Mouse (Mus musculus): ENCODE data around the gene Gba. TPM values are rescaled to one million over a fixed set of nuclear protein-coding genes. Genes with fewer than 3 reads are reported as not detected.

The Gba gene
- polyA plus RNA-seq, 1 experiment from 2014 or later: 62.5 TPM

GRCm38 (mm10) chr3:89246261-89247100 is 43.8 kb downstream of the Gba start, which contains the start of gene Trim46:
Gene Trim46, minus strand, starts transcription at chr3:89246309.
- Histone ChIP-seq H3K4me1 (peaks cover 50% of the 10 kb centered on the region), H3K9ac (peak within 1 kb of the TSS; percentile 70), H3K27me3 (no peaks in the 10 kb centered on the region), H3K4me3 (peak within 1 kb of the TSS; percentile 83), H3K36me3 (peaks cover 25% of the 10 kb centered on the region), H3K9me3 (no peaks in the 10 kb centered on the region), H3K27ac (peak within 1 kb of the TSS; percentile 86), H3K4me2 (peak within 1 kb of the TSS; percentile 82)
- WGBS: under 1% methylated on average over 42 of the region's 42 CpGs
- peak; percentile 79 for ATAC-seq (ENCODE audit: insufficient number of reproducible peaks, low FRiP score, low TSS enrichment, low read depth)

GRCm38 (mm10) chr3:89247466-89247865 is 44.7 kb downstream of the Gba start:
- Histone ChIP-seq H3K4me3 (peak overlapping the region; percentile 83), H3K27me3 (no peaks in the 10 kb centered on the region), H3K36me3 (peaks cover 18% of the 10 kb centered on the region), H3K9me3 (no peaks in the 10 kb centered on the region), H3K9ac (no peak overlapping the region), H3K4me1 (peaks cover 58% of the 10 kb centered on the region), H3K27ac (no peak overlapping the region), H3K4me2 (peak overlapping the region; percentile 82)
- ATAC-seq (ENCODE audit: insufficient number of reproducible peaks, low FRiP score, low TSS enrichment, low read depth): no peak
- WGBS: 83% methylated on average over 4 of the region's 4 CpGs

- no peak for ATAC-seq (ENCODE audit: insufficient number of reproducible peaks, low FRiP score, low TSS enrichment, low read depth)
- Histone ChIP-seq H3K36me3 (peaks cover 18% of the 10 kb centered on the region), H3K4me3 (no peak overlapping the region), H3K9ac (0 out of 2 replicates have a peak overlapping the region, but pooled peaks have one; percentile 14), H3K27ac (peak overlapping the region; percentile 22; the same call in 1 of the 2 replicates), H3K4me2 (no peak overlapping the region), H3K27me3 (no peaks in the 10 kb centered on the region), H3K4me1 (peaks cover 35% of the 10 kb centered on the region), H3K9me3 (no peaks in the 10 kb centered on the region)
- 16% methylated on average over 7 of the region's 7 CpGs for WGBS
Measured at GRCm38 (mm10) chr3:89250435-89251040, 47.8 kb downstream of the Gba start.

- Histone ChIP-seq H3K9ac (no peak overlapping the region), H3K27ac (peak overlapping the region; percentile 11; the same call in 1 of the 2 replicates), H3K4me3 (no peak overlapping the region), H3K4me2 (peak overlapping the region; percentile 25), H3K27me3 (no peaks in the 10 kb centered on the region), H3K9me3 (no peaks in the 10 kb centered on the region), H3K36me3 (peaks cover 18% of the 10 kb centered on the region), H3K4me1 (peaks cover 31% of the 10 kb centered on the region)
- no peak for ATAC-seq (ENCODE audit: insufficient number of reproducible peaks, low FRiP score, low TSS enrichment, low read depth)
- 6% methylated on average over 17 of the region's 17 CpGs for WGBS
Measured at GRCm38 (mm10) chr3:89251365-89251895, 48.7 kb downstream of the Gba start.

- H3K27ac ChIP-seq: no peak overlapping the region
- no peak overlapping the region for H3K4me2 ChIP-seq
- no peaks in the 10 kb centered on the region for H3K27me3 ChIP-seq
Measured at GRCm38 (mm10) chr3:89254994-89255393, 52.3 kb downstream of the Gba start.

GRCm38 (mm10) chr3:89256177-89256576 is 53.4 kb downstream of the Gba start:
- no peak for ATAC-seq (ENCODE audit: insufficient number of reproducible peaks, low FRiP score, low TSS enrichment, low read depth)
- Histone ChIP-seq H3K27ac (no peak overlapping the region), H3K4me2 (no peak overlapping the region), H3K9me3 (no peaks in the 10 kb centered on the region), H3K4me1 (peaks cover 12% of the 10 kb centered on the region), H3K36me3 (no peaks in the 10 kb centered on the region), H3K4me3 (no peak overlapping the region), H3K27me3 (no peaks in the 10 kb centered on the region), H3K9ac (no peak overlapping the region)
- WGBS: 82% methylated on average over 5 of the region's 5 CpGs

More at GRCm38 (mm10) chr3:89254994-89255393, 52.3 kb downstream of the Gba start:
- 83% methylated on average over 5 of the region's 5 CpGs for WGBS
- H3K9me3 ChIP-seq: no peaks in the 10 kb centered on the region
- peaks cover 21% of the 10 kb centered on the region for H3K4me1 ChIP-seq
- H3K4me3 ChIP-seq: no peak overlapping the region
- ATAC-seq (ENCODE audit: insufficient number of reproducible peaks, low FRiP score, low TSS enrichment, low read depth): no peak
- no peaks in the 10 kb centered on the region for H3K36me3 ChIP-seq
- H3K9ac ChIP-seq: no peak overlapping the region

MicroRNAs within 50 kb of the gene (microRNA counts, 519-probe panel; counts per million panel counts)
- not detected for microRNA mmu-miR-92b

Small RNAs within 50 kb of the gene (microRNA-seq; reads per million reads assigned to microRNA genes)
- gene Mir92b: 94.5 reads per million, percentile 50 among the genes with 10 or more reads in this experiment

Other genes starting within 250 kb of the Gba start
- 29.2 and 31.1 TPM in 2 replicates for gene Rusc1, start 109.6 kb upstream of the Gba start, polyA plus RNA-seq (2015; fragmentation: Nextera tagmentation; extraction: Ambion mirVana)
- not detected in 2 replicates for gene Gm43738, start 101.8 kb upstream of the Gba start, polyA plus RNA-seq (2015; fragmentation: Nextera tagmentation; extraction: Ambion mirVana)
- gene Fdps, start 101.0 kb upstream of the Gba start, polyA plus RNA-seq (2015; fragmentation: Nextera tagmentation; extraction: Ambion mirVana): 253 and 265 TPM in 2 replicates
- gene Pklr, start 66.8 kb upstream of the Gba start, polyA plus RNA-seq (2015; fragmentation: Nextera tagmentation; extraction: Ambion mirVana): 0.20 and 0.23 TPM in 2 replicates
- gene Hcn3, start 42.7 kb upstream of the Gba start, polyA plus RNA-seq (2015; fragmentation: Nextera tagmentation; extraction: Ambion mirVana): 1.9 and 2.2 TPM in 2 replicates
- gene Clk2, start 38.1 kb upstream of the Gba start, polyA plus RNA-seq (2015; fragmentation: Nextera tagmentation; extraction: Ambion mirVana): 23.9 and 25.0 TPM in 2 replicates
- 101 and 115 TPM in 2 replicates for gene Scamp3, start 25.5 kb upstream of the Gba start, polyA plus RNA-seq (2015; fragmentation: Nextera tagmentation; extraction: Ambion mirVana)
- 31.4 and 34.0 TPM in 2 replicates for gene Fam189b, start 19.8 kb upstream of the Gba start, polyA plus RNA-seq (2015; fragmentation: Nextera tagmentation; extraction: Ambion mirVana)
- gene Thbs3, start 12.3 kb downstream of the Gba start, polyA plus RNA-seq (2015; fragmentation: Nextera tagmentation; extraction: Ambion mirVana): 94.0 and 116 TPM in 2 replicates
- gene Mtx1, start 24.2 kb downstream of the Gba start, polyA plus RNA-seq (2015; fragmentation: Nextera tagmentation; extraction: Ambion mirVana): 156 and 180 TPM in 2 replicates
- 0.64 and 0.68 TPM in 2 replicates for gene Muc1, start 26.1 kb downstream of the Gba start, polyA plus RNA-seq (2015; fragmentation: Nextera tagmentation; extraction: Ambion mirVana)
- gene Krtcap2, start 43.0 kb downstream of the Gba start, polyA plus RNA-seq (2015; fragmentation: Nextera tagmentation; extraction: Ambion mirVana): 307 and 334 TPM in 2 replicates
- 4.0 and 4.7 TPM in 2 replicates for gene Trim46, start 43.4 kb downstream of the Gba start, polyA plus RNA-seq (2015; fragmentation: Nextera tagmentation; extraction: Ambion mirVana)
- 131 and 161 TPM in 2 replicates for gene Dpm3, start 56.4 kb downstream of the Gba start, polyA plus RNA-seq (2015; fragmentation: Nextera tagmentation; extraction: Ambion mirVana)
- 91.9 and 92.8 TPM in 2 replicates for gene Slc50a1, start 67.6 kb downstream of the Gba start, polyA plus RNA-seq (2015; fragmentation: Nextera tagmentation; extraction: Ambion mirVana)
- gene Efna1, start 78.2 kb downstream of the Gba start, polyA plus RNA-seq (2015; fragmentation: Nextera tagmentation; extraction: Ambion mirVana): 59.6 and 64.2 TPM in 2 replicates
- 57.9 and 59.2 TPM in 2 replicates for gene Efna3, start 120.0 kb downstream of the Gba start, polyA plus RNA-seq (2015; fragmentation: Nextera tagmentation; extraction: Ambion mirVana)
- 30.4 and 34.4 TPM in 2 replicates for gene Efna4, start 135.1 kb downstream of the Gba start, polyA plus RNA-seq (2015; fragmentation: Nextera tagmentation; extraction: Ambion mirVana)
- 94.4 and 106 TPM in 2 replicates for gene Adam15, start 147.1 kb downstream of the Gba start, polyA plus RNA-seq (2015; fragmentation: Nextera tagmentation; extraction: Ambion mirVana)
- 0.20 and 0.23 TPM in 2 replicates for gene Dcst2, start 159.0 kb downstream of the Gba start, polyA plus RNA-seq (2015; fragmentation: Nextera tagmentation; extraction: Ambion mirVana)
- gene Dcst1, start 162.3 kb downstream of the Gba start, polyA plus RNA-seq (2015; fragmentation: Nextera tagmentation; extraction: Ambion mirVana): 0.52 and 0.76 TPM in 2 replicates
- 7.0 and 7.2 TPM in 2 replicates for gene Zbtb7b, start 191.8 kb downstream of the Gba start, polyA plus RNA-seq (2015; fragmentation: Nextera tagmentation; extraction: Ambion mirVana)
- gene Lenep, start 199.9 kb downstream of the Gba start, polyA plus RNA-seq (2015; fragmentation: Nextera tagmentation; extraction: Ambion mirVana): not detected in 2 replicates
- 27.1 and 31.0 TPM in 2 replicates for gene Flad1, start 208.9 kb downstream of the Gba start, polyA plus RNA-seq (2015; fragmentation: Nextera tagmentation; extraction: Ambion mirVana)
- gene Cks1b, start 215.5 kb downstream of the Gba start, polyA plus RNA-seq (2015; fragmentation: Nextera tagmentation; extraction: Ambion mirVana): 340 and 365 TPM in 2 replicates
- 108 and 112 TPM in 2 replicates for gene Shc1, start 215.5 kb downstream of the Gba start, polyA plus RNA-seq (2015; fragmentation: Nextera tagmentation; extraction: Ambion mirVana)
- gene Pygo2, start 227.3 kb downstream of the Gba start, polyA plus RNA-seq (2015; fragmentation: Nextera tagmentation; extraction: Ambion mirVana): 37.1 and 43.7 TPM in 2 replicates
- 33.9 and 51.5 TPM in 2 replicates for gene Pbxip1, start 233.8 kb downstream of the Gba start, polyA plus RNA-seq (2015; fragmentation: Nextera tagmentation; extraction: Ambion mirVana)

Data from limb, embryonic 15.5 days (tissue).